Mouse (Mus musculus) midbrain, embryonic 11.5 days (tissue): ENCODE results near the gene Agtpbp1. TPM values are rescaled to one million over a fixed set of nuclear protein-coding genes. Genes with fewer than 3 reads are reported as not detected.
A peak's percentile ranks its signal among the peaks of the same experiment; 100 is the strongest.

Experiments used
- ATAC-seq: fragments of 200-750 bp; cut with Nextera tagmentation; 2 replicates; pipeline ENCODE4 v1.8.0; 2017; ENCODE audit warnings: moderate TSS enrichment, moderate library complexity; ENCODE audit not compliant: low FRiP score
- DNase-seq: peaks from one replicate; pipeline ENCODE4 v3.0.0; 2015; ENCODE audit warnings: low spot score; ENCODE audit errors: missing footprints
- H3K27ac ChIP-seq: fragments of 300-500 bp; sonication (generic); 2 replicates; pipeline ENCODE4 v1.5.1; 2014; ENCODE audit warnings: low read depth, low read length
- H3K27me3 ChIP-seq: fragments of 300-500 bp; sonication (generic); 2 replicates; pipeline ENCODE4 v1.6.1; 2014; ENCODE audit warnings: mild to moderate bottlenecking, low read length, moderate library complexity, mixed read lengths; ENCODE audit not compliant: control insufficient read depth, insufficient read depth
- H3K36me3 ChIP-seq: fragments of 300-500 bp; sonication (generic); 2 replicates; pipeline ENCODE4 v1.6.1; 2014; ENCODE audit warnings: mild to moderate bottlenecking, low read length, moderate library complexity, mixed read lengths; ENCODE audit not compliant: control insufficient read depth, insufficient read depth
- H3K4me1 ChIP-seq: fragments of 300-500 bp; sonication (generic); 2 replicates; pipeline ENCODE4 v1.6.1; 2014; ENCODE audit warnings: low read length; ENCODE audit not compliant: control insufficient read depth, insufficient read depth
- H3K4me2 ChIP-seq: fragments of 300-500 bp; sonication (generic); 2 replicates; pipeline ENCODE4 v1.6.1; 2014; ENCODE audit warnings: mild to moderate bottlenecking, moderate library complexity
- H3K4me3 ChIP-seq: fragments of 300-500 bp; sonication (generic); 2 replicates; pipeline ENCODE4 v1.5.1; 2014; ENCODE audit warnings: low read depth, low read length
- H3K9ac ChIP-seq: fragments of 300-500 bp; sonication (generic); 2 replicates; pipeline ENCODE4 v1.6.1; 2014; ENCODE audit warnings: low read length
- H3K9me3 ChIP-seq: fragments of 300-500 bp; sonication (generic); 2 replicates; pipeline ENCODE4 v1.6.1; 2016; ENCODE audit warnings: low read length; ENCODE audit not compliant: control insufficient read depth
- WGBS: fragments of 180-500 bp; shearing (Covaris S2); extraction: QIAGEN DNeasy Blood & Tissue Kit; methylation state at CpG from one replicate; pipeline ENCODE4 v1.1.7; 2014; 5-methylcytosine and 5-hydroxymethylcytosine counted together
- polyA plus RNA-seq: library from polyadenylated mRNA; unstranded; fragments of >200 nt; fragmentation: Nextera tagmentation; extraction: Ambion mirVana; gene quantifications from 2 replicates; pipeline ENCODE4 v1.2.1, GENCODE M21; 2014

Agtpbp1 gene
- polyA plus RNA-seq, 1 experiment from 2014 or later, result 22.9 TPM

DNA sequence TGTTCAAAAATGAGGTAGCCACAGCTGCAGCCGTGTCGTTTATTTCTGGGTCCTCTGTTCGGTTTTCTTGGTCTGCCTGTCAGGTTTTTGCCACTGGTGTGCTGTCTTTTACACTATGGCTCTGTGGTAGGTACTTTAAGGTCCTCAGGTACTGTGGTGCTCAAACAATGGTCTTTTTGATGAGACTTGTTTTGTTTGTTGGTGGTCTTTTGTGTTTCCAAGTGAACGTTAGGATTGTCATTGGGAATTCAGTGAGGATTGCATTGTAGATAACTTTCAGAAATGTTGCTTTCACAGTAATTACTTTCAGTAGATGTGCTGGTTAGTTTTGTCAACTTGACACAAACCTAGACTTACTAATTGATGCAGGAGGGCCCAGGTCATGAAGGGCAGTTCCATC, 4.6 kb upstream of the Agtpbp1 start:
- Histone ChIP-seq H3K9ac (no peak overlapping the region), H3K27me3 (no peaks in the 10 kb centered on the region), H3K27ac (no peak overlapping the region), H3K36me3 (peaks cover 14% of the 10 kb centered on the region), H3K4me1 (peaks cover 13% of the 10 kb centered on the region), H3K9me3 (no peaks in the 10 kb centered on the region), H3K4me3 (no peak overlapping the region), H3K4me2 (no peak overlapping the region)
- ATAC-seq (no peak), DNase-seq (no peak)
- WGBS, result 81% methylated on average over 4 of the region's 4 CpGs

DNA sequence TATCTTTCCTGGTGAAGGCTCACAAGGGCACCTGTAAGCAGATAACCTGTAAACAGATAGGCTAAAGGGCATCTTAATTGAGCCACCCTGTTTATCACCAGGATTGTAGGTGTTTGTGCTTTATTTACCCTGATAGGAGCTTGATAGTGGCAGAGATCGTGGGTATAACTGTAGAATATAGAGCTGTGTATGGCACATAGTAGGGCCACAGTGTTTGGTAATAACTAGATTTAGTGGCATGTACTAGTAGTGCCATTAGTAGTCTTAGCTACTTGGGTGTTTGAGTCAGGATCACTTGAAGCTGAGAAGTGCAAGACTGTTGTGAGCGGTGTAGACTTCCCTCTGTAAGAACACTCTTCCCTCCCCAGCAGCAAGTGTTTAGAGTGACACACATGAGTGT, 2.2 kb upstream of the Agtpbp1 start:
- ATAC-seq (no peak), DNase-seq (no peak)
- 93% methylated on average over 2 of the region's 2 CpGs for WGBS
- Histone ChIP-seq H3K9me3 (no peaks in the 10 kb centered on the region), H3K27me3 (no peaks in the 10 kb centered on the region), H3K4me1 (peaks cover 18% of the 10 kb centered on the region), H3K9ac (peak overlapping the region; percentile 3; the same call in 1 of the 2 replicates), H3K27ac (no peak overlapping the region), H3K4me2 (no peak overlapping the region), H3K4me3 (no peak overlapping the region), H3K36me3 (peaks cover 9% of the 10 kb centered on the region; the same call in 1 of the 2 replicates)

DNA sequence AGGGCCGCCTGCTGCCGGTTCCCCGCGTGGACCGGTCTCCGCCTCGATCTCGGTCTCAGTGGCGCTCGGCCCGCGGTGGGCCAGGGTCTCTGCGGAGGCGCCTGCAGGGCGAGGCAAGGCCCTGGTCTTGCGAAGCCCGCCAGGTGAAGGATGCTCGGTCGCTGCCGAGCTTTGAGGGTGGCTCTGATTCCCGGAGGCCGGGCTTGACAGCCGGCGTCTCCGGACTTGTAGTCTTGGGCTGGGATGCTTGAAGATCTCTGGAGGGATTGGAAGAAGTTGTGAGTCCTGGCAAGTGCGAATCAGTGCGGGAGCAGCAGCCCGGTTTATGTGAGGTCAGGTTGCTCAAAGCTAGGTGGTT, 600 bp upstream of the Agtpbp1 start:
- Histone ChIP-seq H3K4me1 (peaks cover 18% of the 10 kb centered on the region), H3K4me3 (peak overlapping the region; percentile 85), H3K27ac (peak overlapping the region; percentile 49), H3K9me3 (no peaks in the 10 kb centered on the region), H3K4me2 (peak overlapping the region; percentile 73), H3K9ac (peak overlapping the region; percentile 84), H3K27me3 (no peaks in the 10 kb centered on the region), H3K36me3 (peaks cover 3% of the 10 kb centered on the region; the same call in 1 of the 2 replicates)
- DNase-seq, result no peak
- WGBS, result 0% methylated on average over 28 of the region's 28 CpGs
- ATAC-seq, result no peak

DNA sequence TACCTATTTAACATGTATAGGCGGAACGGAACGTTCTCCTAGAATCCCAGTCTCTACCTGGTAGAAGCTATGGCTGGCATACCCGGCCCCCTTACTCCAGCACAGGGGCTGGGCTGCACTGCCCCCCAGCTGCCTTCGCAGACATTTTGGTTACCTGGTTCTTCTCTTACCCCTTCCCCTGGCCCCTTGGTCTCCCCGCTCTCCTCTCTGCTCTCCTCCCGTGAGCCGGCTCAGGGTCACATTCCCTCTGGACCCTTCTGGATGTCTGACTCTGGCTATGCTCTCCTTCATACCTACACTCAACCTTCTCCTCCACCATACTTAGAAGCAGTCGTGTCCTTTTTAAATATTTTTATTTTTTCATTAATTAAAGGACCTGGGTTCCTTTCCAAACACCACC, 546 bp downstream of the Agtpbp1 start:
- Histone ChIP-seq H3K27me3 (no peaks in the 10 kb centered on the region), H3K4me3 (peak overlapping the region; percentile 85), H3K9me3 (no peaks in the 10 kb centered on the region), H3K9ac (peak overlapping the region; percentile 71), H3K36me3 (no peaks in the 10 kb centered on the region), H3K4me2 (peak overlapping the region; percentile 77), H3K4me1 (peaks cover 18% of the 10 kb centered on the region), H3K27ac (no peak overlapping the region)
- DNase-seq (peak; percentile 91), ATAC-seq (peak; percentile 65)
- 5% methylated on average over 9 of the region's 9 CpGs for WGBS

DNA sequence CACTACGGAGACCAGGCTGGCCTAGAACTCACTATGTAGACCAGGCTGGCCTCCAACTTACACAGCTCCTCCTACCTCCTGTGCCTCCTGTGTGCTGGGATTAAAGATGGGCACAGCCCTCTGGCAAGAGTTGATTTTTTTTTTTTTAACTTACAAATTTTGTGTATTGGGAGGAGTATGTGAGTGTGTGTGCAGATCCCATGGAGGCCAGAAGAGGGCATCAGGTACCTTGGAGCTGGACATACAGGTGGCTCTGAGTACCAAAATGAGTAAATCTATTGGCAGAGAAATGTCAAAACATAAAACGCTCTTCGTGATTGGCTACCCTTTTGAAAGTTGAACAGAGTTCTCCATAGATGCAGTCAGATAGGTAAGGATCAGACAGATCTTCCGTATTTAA, 4.1 kb downstream of the Agtpbp1 start:
- H3K27ac ChIP-seq, result no peak overlapping the region
- ATAC-seq (no peak), DNase-seq (no peak)
- H3K4me1 ChIP-seq, result peaks cover 6% of the 10 kb centered on the region
- H3K9me3 ChIP-seq, result no peaks in the 10 kb centered on the region
- H3K9ac ChIP-seq, result no peak overlapping the region
- 97% methylated on average over 4 of the region's 4 CpGs for WGBS
- no peak overlapping the region for H3K4me2 ChIP-seq
- H3K27me3 ChIP-seq, result no peaks in the 10 kb centered on the region
- H3K4me3 ChIP-seq, result no peak overlapping the region
- H3K36me3 ChIP-seq, result no peaks in the 10 kb centered on the region

DNA sequence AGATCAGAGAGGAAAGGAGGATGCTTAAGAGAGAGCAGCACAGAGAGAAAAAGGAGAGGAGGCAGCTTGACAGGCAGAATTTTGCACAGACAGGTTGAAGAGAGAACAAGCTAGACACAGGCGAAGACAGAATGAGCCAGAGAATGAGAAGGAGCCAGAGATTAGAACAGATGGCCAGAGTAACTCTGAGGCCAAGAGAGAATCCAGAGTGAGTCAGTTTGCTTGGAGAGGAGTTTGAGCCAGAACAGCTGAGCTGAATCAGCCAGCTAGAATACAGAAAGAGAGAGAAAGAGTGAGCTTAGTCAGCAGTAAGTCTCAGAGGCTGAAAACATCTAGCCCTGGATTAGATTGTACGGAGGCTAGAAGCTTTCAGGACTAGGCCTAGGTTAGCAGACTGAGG, 12.5 kb downstream of the Agtpbp1 start:
- 88% methylated on average over 2 of the region's 2 CpGs for WGBS
- Histone ChIP-seq H3K4me2 (no peak overlapping the region), H3K36me3 (no peaks in the 10 kb centered on the region), H3K4me3 (no peak overlapping the region), H3K27ac (no peak overlapping the region), H3K27me3 (no peaks in the 10 kb centered on the region), H3K9ac (no peak overlapping the region), H3K4me1 (no peaks in the 10 kb centered on the region), H3K9me3 (no peaks in the 10 kb centered on the region)
- ATAC-seq (no peak), DNase-seq (no peak)

DNA sequence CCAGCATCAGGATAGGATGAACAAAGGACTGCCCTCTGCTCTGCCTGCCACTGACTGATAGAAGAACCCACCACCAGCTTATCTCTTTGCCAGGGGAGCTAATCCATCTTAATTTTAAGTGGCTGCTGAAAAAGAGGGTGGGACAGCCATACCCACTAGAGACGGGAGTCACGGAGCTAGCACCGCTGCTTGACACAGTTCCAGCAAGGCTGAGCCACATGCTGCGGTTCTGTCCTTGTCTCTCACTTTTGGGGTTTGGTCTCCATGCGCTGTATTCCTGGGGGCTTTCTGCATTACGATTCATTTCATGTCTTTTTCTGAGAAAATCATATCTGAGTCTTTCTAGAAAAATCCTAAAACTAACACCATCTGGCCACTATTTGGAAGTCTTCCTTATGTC, 13.9 kb downstream of the Agtpbp1 start:
- Histone ChIP-seq H3K27me3 (no peaks in the 10 kb centered on the region), H3K4me1 (no peaks in the 10 kb centered on the region), H3K9me3 (no peaks in the 10 kb centered on the region), H3K9ac (no peak overlapping the region), H3K4me2 (no peak overlapping the region), H3K27ac (no peak overlapping the region), H3K4me3 (no peak overlapping the region), H3K36me3 (no peaks in the 10 kb centered on the region)
- WGBS, result 91% methylated on average over 6 of the region's 6 CpGs
- ATAC-seq (no peak), DNase-seq (no peak)

DNA sequence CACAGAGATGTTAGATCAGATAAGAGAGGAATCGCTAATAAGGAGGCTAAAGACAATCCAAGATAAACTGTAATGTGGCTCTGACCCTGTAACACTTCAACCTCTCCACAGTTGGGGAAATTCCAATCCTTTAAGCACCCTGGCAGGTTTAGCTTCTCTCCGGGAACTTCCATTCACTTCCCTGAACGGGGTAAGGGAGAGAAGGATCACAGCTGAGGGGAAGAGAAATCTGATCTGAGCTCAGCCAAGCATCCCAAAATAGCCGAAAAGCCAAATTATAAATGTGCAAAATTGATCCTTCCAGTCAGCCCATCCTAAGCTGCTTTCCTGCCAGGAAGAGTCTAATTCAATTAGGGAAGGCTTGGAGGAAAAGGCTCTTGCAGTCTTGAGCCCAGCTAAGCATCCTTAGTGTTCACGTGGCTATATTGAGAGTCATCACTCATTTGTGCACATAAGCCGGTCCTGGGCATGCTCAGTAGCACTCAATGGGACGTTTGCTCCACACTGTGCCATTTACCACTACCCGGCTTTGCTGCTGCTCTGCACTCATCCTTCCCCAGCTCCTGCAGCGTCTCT, 19.0 kb downstream of the Agtpbp1 start:
- Histone ChIP-seq H3K4me3 (no peak overlapping the region), H3K9me3 (no peaks in the 10 kb centered on the region), H3K27me3 (no peaks in the 10 kb centered on the region), H3K4me1 (no peaks in the 10 kb centered on the region), H3K36me3 (no peaks in the 10 kb centered on the region), H3K4me2 (no peak overlapping the region), H3K27ac (no peak overlapping the region), H3K9ac (no peak overlapping the region)
- DNase-seq, result no peak
- WGBS, result 67% methylated on average over 9 of the region's 9 CpGs
- ATAC-seq, result no peak

DNA sequence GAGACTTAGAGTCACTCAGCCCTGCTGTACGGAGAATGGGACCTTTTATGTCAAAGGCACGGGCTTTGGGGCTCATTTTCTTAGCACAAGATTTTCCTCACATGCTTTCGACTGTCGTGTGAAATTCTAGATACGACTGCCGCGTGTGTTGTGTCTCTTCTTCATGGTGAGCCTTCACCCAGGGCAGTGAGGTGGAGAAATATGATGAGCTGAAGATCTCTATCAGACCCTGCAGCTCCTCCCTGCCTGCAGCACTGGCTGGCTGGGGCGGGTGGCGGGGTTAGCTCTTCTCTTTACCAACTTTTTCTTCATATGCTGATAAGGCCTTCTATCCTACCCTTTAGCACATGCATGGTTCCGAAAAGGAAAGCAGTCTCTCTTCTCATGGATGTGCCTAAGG, 20.1 kb downstream of the Agtpbp1 start:
- DNase-seq, result no peak
- Histone ChIP-seq H3K4me1 (no peaks in the 10 kb centered on the region), H3K27me3 (no peaks in the 10 kb centered on the region), H3K4me2 (no peak overlapping the region), H3K9me3 (no peaks in the 10 kb centered on the region), H3K27ac (no peak overlapping the region), H3K36me3 (no peaks in the 10 kb centered on the region), H3K9ac (no peak overlapping the region), H3K4me3 (no peak overlapping the region)
- 82% methylated on average over 10 of the region's 10 CpGs for WGBS
- ATAC-seq, result no peak
